Mouse (Mus musculus): ENCODE results near the gene Zfp941.

Zfp941 gene

GRCm38 (mm10) chr7:140821653-140822329 lies at the start of gene Zfp941:
Zfp941 (minus strand) TSS chr7:140822178.
- DNase-seq, result peak; percentile 80

- no peak for DNase-seq
Measured at GRCm38 (mm10) chr7:140864761-140865160, 42.8 kb upstream of the Zfp941 start.

DNA sequence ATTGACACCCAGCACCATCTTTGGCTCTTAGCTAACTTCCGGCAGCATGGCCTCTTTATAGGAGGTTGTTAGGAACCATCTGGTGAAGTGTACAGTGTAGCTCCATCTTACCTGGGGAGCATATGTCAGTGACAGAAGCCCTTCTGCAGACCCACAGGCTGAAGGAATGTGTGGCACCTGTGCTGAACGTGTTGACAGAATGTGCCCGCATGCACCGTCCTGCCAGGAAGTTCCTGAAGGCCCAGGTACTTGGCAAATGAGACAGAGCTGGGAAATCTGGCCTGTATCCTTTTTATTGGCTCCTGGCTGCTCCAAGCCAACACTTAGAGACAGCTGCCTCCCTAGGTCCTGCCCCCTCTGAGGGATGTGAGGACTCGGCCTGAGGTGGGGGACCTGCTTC lies 38.8 kb upstream of the Zfp941 start:
- DNase-seq, result no peak

GRCm38 (mm10) chr7:140859997-140860396 lies 38.0 kb upstream of the Zfp941 start:
- DNase-seq, result no peak

- no peak for DNase-seq
Measured at GRCm38 (mm10) chr7:140858746-140859145, 36.8 kb upstream of the Zfp941 start.

DNA sequence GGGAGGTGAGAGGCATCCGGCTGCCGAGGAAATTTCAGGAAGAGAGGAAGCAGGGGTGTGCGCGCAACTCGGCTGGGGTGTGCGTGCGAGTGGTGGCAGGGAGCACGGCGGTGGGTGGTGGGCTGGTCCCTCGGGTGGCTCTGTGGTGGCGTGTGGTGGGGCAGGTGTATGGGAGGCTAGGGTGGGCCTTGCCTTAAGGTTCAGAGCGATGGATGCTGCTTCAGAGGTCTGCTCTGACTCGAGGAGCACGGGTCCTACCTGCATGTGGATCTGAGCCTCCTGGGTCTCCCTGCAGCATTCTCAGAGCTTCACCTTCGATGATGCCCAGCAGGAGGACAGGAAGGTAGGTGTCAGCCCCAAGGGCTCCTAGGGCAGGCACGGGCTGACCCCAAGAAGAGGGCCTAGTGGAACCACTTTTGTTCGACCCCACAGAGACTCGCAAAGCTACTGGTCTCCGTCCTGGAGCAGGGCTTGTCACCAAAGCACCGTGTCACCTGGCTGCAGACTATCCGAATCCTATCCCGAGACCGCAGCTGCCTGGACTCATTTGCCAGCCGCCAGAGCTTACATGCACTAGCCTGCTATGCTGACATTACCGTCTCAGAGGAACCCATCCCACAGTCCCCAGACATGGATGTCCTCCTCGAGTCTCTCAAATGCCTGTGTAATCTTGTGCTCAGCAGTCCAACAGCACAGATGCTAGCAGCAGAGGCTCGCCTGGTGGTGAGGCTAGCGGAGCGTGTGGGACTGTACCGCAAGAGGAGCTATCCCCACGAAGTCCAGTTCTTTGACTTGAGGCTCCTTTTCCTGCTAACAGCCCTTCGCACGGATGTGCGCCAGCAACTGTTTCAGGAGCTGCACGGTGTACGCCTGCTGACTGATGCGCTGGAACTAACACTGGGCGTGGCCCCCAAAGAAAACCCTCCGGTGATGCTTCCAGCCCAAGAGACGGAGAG lies 35.9 kb upstream of the Zfp941 start, which contains the start of gene Bet1l:
Bet1l (minus strand) TSS at position 28 of the 956 bp plus-strand sequence.
- peak; percentile 22 for DNase-seq

DNA sequence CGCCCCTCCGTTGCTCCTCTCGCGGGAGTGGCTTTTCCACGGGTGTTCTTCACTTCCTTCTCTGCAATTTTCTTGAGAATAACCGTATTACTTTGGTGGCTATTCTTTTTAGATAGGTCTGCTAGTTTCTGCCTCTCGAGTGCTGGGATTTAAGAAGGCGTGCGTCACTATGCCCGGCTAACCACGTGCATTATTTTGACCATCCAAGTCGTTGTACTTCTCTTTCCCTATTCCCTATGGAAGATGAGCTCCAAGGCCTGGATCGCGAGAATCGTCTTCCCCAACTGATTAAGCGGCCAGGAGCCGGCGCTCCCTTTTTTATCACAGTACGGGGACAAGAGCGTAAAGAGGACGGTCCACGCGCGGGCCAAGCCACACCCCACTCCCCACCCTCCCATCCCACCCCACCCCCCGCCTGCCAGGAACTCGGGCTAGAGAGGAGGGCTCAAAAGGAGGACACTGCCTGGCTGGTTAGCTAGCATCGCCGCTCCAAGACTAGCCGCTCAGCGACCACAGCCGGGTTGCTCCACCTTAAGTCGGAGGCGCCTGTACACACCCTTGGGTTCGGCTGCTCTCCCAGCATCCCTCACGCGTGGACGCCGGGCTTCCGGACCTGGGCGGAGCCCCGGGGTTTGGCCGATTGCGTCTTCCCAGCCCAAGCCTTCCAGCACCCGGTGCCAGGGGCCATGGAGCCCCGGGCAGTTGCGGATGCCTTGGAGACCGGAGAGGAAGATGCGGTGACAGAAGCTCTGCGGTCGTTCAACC lies 35.0 kb upstream of the Zfp941 start, which contains the start of gene Ric8a:
Ric8a (plus strand) TSS at position 173 of the 765 bp plus-strand sequence.
- DNase-seq, result peak; percentile 86

- peak; percentile 94 for DNase-seq
Measured at GRCm38 (mm10) chr7:140855860-140856784, 34.1 kb upstream of the Zfp941 start, which contains the start of gene Gm45785. Gm45785 (minus strand) TSS chr7:140856331.

DNA sequence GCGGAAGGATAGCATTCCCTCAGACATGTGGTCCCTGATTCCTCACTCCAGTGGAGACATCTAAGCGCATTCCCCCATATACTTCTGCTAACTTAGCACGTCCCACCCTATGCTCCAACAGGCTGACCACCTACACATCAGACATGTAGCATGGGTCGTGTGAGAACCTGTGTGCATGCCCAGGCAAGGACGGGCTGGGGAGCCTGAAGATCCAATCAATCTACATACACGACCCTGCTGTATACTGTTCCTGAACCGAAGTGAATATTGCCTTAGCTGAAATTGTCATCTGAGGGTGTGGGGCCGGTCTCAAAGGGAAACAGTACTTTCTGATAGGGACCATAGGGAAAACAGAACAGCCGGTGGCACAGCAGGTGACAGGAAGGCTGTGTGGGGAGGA lies 33.2 kb upstream of the Zfp941 start:
- no peak for DNase-seq

DNA sequence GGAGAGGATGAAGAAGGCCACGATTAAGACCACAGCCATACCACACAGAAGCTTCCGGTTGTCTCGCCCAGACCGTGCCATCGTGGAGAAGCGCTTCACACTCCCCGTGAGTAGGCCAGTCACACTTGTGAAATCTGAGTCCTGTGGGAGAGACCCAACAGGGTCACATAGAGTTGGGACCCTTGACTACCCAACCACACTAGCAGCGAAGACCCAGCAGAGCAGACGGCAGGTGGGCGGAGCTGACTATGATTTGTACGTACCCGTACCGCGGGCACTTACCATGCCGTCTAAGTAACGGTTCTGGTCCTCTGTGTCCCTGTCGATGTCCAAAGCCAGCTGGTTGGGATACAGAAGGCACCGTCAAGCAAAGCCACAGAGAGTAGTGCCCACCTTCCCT lies 32.5 kb upstream of the Zfp941 start:
- no peak for DNase-seq

DNA sequence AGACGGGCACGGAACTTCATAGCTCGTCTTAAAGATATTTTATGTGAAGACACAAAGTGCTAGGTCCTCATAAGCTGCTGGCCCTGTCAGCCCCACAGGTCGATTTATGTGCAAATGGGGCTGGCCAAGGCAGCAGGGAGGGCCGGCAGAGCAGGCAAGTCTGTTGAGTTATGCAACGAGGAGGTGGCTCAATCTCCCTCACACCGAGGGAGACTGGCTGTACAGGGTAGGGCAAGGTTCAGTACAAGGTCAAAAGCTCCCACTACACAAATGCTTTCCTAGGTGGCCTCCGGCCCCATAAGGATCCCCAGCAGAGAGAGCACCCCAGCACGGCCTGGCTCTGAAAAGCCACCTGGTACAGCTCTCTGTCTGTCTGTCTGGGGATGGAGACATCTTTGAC lies 31.4 kb upstream of the Zfp941 start:
- no peak for DNase-seq

- no peak for DNase-seq
Measured at GRCm38 (mm10) chr7:140851916-140852315, 29.9 kb upstream of the Zfp941 start.

DNA sequence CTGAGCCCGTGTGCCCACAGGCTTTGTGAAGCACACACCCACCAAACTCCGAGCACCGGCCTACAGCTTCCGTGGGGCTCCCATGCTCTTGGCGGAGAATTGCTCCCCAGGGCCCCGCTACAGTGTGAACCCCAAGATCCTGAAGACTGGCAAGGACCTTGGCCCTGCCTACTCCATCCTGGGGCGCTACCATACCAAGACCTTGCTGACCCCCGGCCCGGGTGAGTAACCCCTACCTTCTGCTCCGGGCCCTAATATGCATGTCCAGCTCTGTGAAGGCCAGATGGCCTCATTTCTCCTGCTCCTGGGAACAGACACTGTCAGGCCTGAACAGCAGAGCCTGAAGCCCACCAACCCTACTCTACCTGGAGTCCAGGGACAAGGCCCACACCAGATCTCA lies 26.6 kb upstream of the Zfp941 start:
- DNase-seq, result no peak

- DNase-seq, result no peak
Measured at GRCm38 (mm10) chr7:140847755-140848580, 26.0 kb upstream of the Zfp941 start, which contains the start of gene Odf3. Odf3 (plus strand) TSS chr7:140847805.

GRCm38 (mm10) chr7:140846676-140847075 lies 24.7 kb upstream of the Zfp941 start:
- DNase-seq, result no peak

- no peak for DNase-seq
Measured at GRCm38 (mm10) chr7:140845683-140846082, 23.7 kb upstream of the Zfp941 start.

- DNase-seq, result peak; percentile 91
Measured at GRCm38 (mm10) chr7:140844905-140845665, 23.1 kb upstream of the Zfp941 start, which contains the start of gene Scgb1c1. Scgb1c1 (plus strand) TSS chr7:140845547.

DNA sequence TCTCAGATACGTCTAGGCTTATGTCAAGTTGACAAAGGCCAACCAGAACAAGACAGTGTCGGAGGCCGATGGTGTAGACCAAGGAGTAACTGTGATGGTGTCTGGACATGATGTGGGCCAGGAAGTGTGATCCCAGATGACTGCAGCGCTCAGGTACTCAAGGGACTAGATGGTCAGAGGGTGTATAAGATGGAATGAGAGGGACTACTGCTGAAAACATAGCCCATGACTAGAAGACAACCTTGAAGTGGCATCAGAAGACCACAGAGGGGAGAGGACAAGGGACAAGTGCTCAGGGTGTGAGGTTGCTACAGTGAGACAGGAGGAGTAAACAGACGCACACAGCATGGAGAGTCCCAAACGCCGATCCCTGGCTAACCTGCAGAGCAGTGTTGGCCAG lies 21.8 kb upstream of the Zfp941 start:
- DNase-seq, result no peak

DNA sequence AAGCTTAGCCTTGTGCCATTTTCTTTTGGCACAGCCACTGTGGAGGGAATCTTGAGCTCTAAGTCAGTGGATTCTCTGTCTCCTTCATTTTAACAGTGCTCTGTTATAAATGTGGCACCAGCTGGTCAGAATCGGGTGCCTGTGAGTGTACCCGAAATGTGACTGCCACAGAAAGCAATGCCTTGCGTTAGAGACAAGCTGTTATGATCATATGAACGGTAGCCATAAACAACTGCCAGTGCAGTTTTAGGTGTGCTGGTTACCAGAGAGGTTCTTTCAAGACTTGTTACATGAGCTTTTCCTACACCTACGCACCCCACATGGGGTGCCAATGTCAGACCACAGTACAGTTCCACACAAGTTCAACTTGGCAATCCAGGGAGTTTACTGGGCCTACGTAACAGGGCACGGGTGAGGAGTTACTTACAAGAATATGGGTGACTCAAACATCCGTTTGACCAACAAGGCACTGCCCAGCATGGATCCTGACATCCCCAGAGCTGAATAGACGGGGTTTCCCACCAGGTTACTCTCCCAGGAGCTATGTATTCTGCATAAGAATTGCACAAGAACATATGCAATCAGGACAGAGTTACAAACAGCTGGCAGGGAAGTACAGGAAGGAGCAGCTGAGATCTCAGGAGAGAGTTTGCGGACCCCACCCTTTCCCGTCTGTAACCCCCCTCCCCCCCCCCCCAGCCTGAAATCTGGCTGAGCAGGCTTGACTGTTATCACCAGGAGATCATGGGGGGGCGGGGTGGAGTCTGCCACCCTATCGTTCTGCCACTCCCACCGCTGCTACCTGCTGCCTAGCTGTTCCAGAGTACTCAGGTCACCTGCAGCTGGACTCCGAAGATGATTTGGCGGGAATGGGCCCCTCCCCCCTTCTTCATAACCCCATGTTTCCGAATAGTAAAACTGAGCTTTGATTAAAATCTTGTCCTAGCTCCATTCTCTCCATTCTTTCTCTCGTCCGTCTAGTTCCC lies 19.1 kb upstream of the Zfp941 start:
- DNase-seq, result no peak

Data from retina, postnatal 1 day (tissue).